Mouse (Mus musculus) embryonic facial prominence, embryonic 10.5 days (tissue): ENCODE measurements around the gene Sox11. TPM values are rescaled to one million over a fixed set of nuclear protein-coding genes. Genes with fewer than 3 reads are reported as not detected.
A peak's percentile ranks its signal among the peaks of the same experiment; 100 is the strongest.

Experiments used
- DNase-seq: peaks from one replicate; pipeline ENCODE4 v3.0.0-alpha.2; 2017; ENCODE audit warnings: low spot score
- H3K27ac ChIP-seq: fragments of 300-500 bp; sonication (generic); replicated peaks from 2 replicates; pipeline ENCODE4 v1.5.1; 2016; ENCODE audit warnings: mild to moderate bottlenecking
- H3K27me3 ChIP-seq: fragments of 300-500 bp; sonication (generic); replicated peaks from 2 replicates; pipeline ENCODE4 v1.6.1; 2016; ENCODE audit warnings: low read depth, mild to moderate bottlenecking; ENCODE audit not compliant: poor library complexity, severe bottlenecking
- H3K36me3 ChIP-seq: fragments of 300-500 bp; sonication (generic); replicated peaks from 2 replicates; pipeline ENCODE4 v1.6.1; 2016; ENCODE audit warnings: mild to moderate bottlenecking, moderate library complexity
- H3K4me1 ChIP-seq: fragments of 300-500 bp; sonication (generic); 2 replicates; pipeline ENCODE4 v1.6.1; 2016
- H3K4me3 ChIP-seq: fragments of 300-500 bp; sonication (generic); 2 replicates; pipeline ENCODE4 v1.5.1; 2016; ENCODE audit warnings: mild to moderate bottlenecking, moderate library complexity
- H3K9me3 ChIP-seq: fragments of 300-500 bp; sonication (generic); 2 replicates; pipeline ENCODE4 v1.6.1; 2016; ENCODE audit warnings: mild to moderate bottlenecking
- WGBS: fragments of 180-500 bp; shearing (Covaris S2); methylation state at CpG from one replicate; pipeline ENCODE4 v1.1.7; 2016; 5-methylcytosine and 5-hydroxymethylcytosine counted together
- polyA plus RNA-seq: library from polyadenylated mRNA; unstranded; fragments of >200 nt; fragmentation: Nextera tagmentation; extraction: Ambion mirVana; gene quantifications from 2 replicates; pipeline ENCODE4 v1.2.1, GENCODE M21; 2016

Sox11 gene
- polyA plus RNA-seq, 1 experiment from 2014 or later, result 318 TPM

GRCm38 (mm10) chr12:27342691-27343605 is 574 bp upstream of the Sox11 start:
- peak; percentile 98 for DNase-seq
- Histone ChIP-seq H3K27me3 (no peaks in the 10 kb centered on the region), H3K36me3 (peaks cover 22% of the 10 kb centered on the region), H3K27ac (peak overlapping the region; percentile 99), H3K4me1 (peaks cover 33% of the 10 kb centered on the region), H3K9me3 (no peaks in the 10 kb centered on the region), H3K4me3 (peak overlapping the region; percentile 97)
- under 1% methylated on average over 83 of the region's 83 CpGs for WGBS

DNA sequence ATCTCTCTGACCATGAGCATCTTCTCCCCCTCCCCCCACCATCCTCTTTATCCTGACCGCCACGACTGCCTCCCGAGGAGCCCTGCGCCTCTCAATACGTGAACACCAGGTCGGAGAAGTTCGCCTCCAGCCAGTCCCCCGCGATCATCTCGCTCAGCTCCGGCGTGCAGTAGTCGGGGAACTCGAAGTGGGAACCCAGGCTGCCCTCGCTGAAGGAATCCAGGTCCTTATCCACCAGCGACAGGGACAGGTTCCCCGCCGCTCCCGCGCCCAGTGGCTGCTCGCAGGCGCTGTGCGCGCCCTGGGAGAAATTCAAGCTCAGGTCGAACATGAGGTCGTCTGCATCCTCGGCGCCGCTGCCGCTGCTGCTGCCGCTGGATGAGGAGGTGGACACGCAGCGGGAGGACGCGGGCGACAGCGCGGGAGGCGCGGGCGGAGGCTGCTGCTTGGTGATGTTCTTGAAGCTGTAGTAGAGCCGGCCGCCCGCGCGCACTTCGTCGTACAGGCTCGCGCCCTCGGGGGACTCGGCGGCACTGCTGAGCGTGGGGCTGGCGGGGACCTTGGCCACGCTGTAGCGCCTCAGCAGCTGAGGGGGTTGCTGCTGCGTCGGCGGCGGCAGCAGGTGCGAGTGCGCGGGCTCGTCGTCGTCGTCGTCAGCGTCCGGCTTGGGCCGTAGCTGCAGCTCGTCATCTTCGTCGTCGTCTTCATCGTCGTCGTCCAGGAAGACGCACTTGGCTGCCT is 1.1 kb downstream of the Sox11 start:
- Histone ChIP-seq H3K27ac (peak overlapping the region; percentile 99), H3K27me3 (no peaks in the 10 kb centered on the region), H3K36me3 (peaks cover 38% of the 10 kb centered on the region), H3K4me3 (peak overlapping the region; percentile 97), H3K4me1 (peaks cover 30% of the 10 kb centered on the region), H3K9me3 (no peaks in the 10 kb centered on the region)
- peak; percentile 74 for DNase-seq
- WGBS, result under 1% methylated on average over 80 of the region's 80 CpGs

GRCm38 (mm10) chr12:27340451-27341035 is 1.8 kb downstream of the Sox11 start:
- WGBS, result under 1% methylated on average over 14 of the region's 14 CpGs
- Histone ChIP-seq H3K4me3 (peak overlapping the region; percentile 97), H3K4me1 (peaks cover 29% of the 10 kb centered on the region), H3K9me3 (no peaks in the 10 kb centered on the region), H3K27ac (peak overlapping the region; percentile 99), H3K27me3 (no peaks in the 10 kb centered on the region), H3K36me3 (peaks cover 45% of the 10 kb centered on the region)
- peak; percentile 75 for DNase-seq

DNA sequence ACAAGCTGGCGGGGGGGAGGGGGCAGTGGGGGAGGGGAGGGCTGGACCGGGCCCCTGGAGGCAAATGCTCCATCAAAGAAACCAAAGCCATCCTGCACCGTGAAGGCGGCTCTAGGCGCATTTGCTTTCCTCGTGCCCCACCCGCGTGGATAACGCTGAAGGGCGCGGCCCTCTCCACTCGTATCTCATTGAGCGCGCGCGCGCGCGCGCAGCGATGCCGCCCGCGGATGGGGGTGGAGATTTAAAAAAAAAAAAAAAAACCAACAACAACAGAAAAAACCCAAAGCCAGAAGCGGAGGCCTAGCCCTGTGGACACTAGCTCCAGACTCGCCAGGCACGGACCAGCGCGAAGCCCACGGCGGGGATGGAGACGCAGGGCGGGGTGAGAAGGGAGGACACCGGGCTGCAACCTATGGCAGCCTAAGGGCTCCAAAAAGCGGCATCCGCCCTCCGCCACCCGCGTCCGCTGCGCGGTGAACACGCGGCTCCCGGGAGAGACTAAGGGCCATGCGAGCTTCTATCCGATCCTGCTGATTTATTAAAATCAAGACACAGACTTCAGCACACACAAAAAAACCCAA is 3.1 kb downstream of the Sox11 start:
- DNase-seq, result peak; percentile 69
- H3K27me3 ChIP-seq, result no peaks in the 10 kb centered on the region
- under 1% methylated on average over 47 of the region's 47 CpGs for WGBS
- no peaks in the 10 kb centered on the region for H3K9me3 ChIP-seq
- peak overlapping the region; percentile 97 for H3K4me3 ChIP-seq
- peaks cover 58% of the 10 kb centered on the region for H3K36me3 ChIP-seq
- peaks cover 27% of the 10 kb centered on the region for H3K4me1 ChIP-seq
- H3K27ac ChIP-seq, result peak overlapping the region; percentile 99

GRCm38 (mm10) chr12:27338721-27339170 is 3.6 kb downstream of the Sox11 start:
- peak; percentile 78 for DNase-seq
- peaks cover 21% of the 10 kb centered on the region for H3K4me1 ChIP-seq
- H3K36me3 ChIP-seq, result peaks cover 63% of the 10 kb centered on the region
- no peaks in the 10 kb centered on the region for H3K9me3 ChIP-seq
- WGBS, result under 1% methylated on average over 40 of the region's 40 CpGs
- H3K4me3 ChIP-seq, result peak overlapping the region; percentile 97
- no peaks in the 10 kb centered on the region for H3K27me3 ChIP-seq
- peak overlapping the region; percentile 99 for H3K27ac ChIP-seq

DNA sequence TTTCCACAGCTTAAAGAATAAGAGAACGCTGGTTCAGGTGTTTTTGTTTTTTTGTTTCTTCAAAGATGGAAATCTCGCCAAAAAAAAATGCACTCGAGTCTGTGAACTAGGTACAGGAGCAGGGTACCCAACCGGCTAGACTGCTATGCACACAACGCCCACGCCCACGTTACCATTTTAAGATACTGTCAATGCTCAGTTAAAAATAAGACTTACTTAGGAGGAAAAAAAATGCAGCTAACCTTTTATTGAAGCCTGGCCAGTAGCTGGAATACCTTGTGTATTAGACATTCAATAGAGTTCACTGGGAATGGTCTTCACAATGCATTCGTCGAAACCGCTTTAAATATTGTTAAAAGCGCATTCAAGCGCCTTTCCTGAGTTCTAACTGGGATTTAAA is 4.3 kb downstream of the Sox11 start:
- peaks cover 69% of the 10 kb centered on the region for H3K36me3 ChIP-seq

DNA sequence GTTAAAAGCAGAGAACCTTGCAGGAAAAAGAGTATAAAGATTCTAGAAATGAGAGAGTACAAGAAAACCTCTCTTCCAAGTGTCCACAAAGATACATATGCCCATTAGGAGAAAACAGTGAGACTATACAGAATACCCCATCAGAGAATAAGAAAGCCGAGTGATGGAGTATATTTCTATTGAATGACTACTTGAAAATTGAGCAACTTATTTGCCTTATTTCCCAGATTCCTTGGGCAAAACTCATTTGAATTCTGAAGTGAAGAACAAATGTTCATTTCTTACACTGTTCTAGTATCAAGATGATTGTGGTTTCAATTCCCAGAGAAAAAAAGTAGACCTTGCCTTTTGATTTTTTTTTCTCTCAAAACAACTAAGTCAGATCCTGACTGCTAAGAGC is 4.9 kb downstream of the Sox11 start:
- Histone ChIP-seq H3K4me3 (peak overlapping the region; percentile 97), H3K27me3 (no peaks in the 10 kb centered on the region), H3K27ac (peak overlapping the region; percentile 99), H3K36me3 (peaks cover 71% of the 10 kb centered on the region), H3K4me1 (peaks cover 17% of the 10 kb centered on the region), H3K9me3 (no peaks in the 10 kb centered on the region)
- WGBS, result 37% methylated on average over 1 of the region's 1 CpGs
- DNase-seq, result no peak

More for the DNA sequence above, 4.3 kb downstream of the Sox11 start:
- H3K4me1 ChIP-seq, result peaks cover 20% of the 10 kb centered on the region
- peak; percentile 21 for DNase-seq
- no peaks in the 10 kb centered on the region for H3K9me3 ChIP-seq
- peak overlapping the region; percentile 99 for H3K27ac ChIP-seq
- no peaks in the 10 kb centered on the region for H3K27me3 ChIP-seq
- 2% methylated on average over 12 of the region's 12 CpGs for WGBS
- peak overlapping the region; percentile 97 for H3K4me3 ChIP-seq

DNA sequence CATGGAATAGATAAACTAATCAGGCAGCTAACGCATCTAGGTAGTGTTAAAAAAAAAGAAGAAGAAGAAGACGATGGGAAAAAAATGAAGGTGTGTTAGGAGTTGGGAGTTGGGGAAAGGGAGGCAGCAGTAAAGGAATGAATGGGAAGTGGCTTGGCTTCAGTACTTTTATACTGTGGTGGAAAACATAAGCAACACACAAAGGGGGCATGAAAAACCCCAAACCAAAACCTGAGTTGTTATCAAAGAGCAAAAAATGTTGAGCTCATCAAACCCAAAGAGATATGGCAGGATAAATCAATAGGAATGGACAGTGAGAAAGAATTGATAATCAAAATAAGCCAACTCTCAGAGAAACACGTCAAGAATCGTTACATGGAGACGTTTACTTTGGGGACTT is 5.6 kb downstream of the Sox11 start:
- peaks cover 71% of the 10 kb centered on the region for H3K36me3 ChIP-seq
- peaks cover 17% of the 10 kb centered on the region for H3K4me1 ChIP-seq
- H3K27ac ChIP-seq, result peak overlapping the region; percentile 99
- H3K27me3 ChIP-seq, result no peaks in the 10 kb centered on the region
- H3K9me3 ChIP-seq, result no peaks in the 10 kb centered on the region
- WGBS, result 49% methylated on average over 5 of the region's 5 CpGs
- no peak for DNase-seq
- H3K4me3 ChIP-seq, result peak overlapping the region; percentile 97

GRCm38 (mm10) chr12:27336336-27336735 is 6.0 kb downstream of the Sox11 start:
- Histone ChIP-seq H3K4me1 (peaks cover 17% of the 10 kb centered on the region), H3K27ac (peak overlapping the region; percentile 99), H3K9me3 (no peaks in the 10 kb centered on the region), H3K36me3 (peaks cover 71% of the 10 kb centered on the region), H3K27me3 (no peaks in the 10 kb centered on the region), H3K4me3 (peak overlapping the region; percentile 97)
- peak; percentile 22 for DNase-seq
- whole genome bisulfite sequencing, result 65% methylated on average over 7 of the region's 7 CpGs

DNA sequence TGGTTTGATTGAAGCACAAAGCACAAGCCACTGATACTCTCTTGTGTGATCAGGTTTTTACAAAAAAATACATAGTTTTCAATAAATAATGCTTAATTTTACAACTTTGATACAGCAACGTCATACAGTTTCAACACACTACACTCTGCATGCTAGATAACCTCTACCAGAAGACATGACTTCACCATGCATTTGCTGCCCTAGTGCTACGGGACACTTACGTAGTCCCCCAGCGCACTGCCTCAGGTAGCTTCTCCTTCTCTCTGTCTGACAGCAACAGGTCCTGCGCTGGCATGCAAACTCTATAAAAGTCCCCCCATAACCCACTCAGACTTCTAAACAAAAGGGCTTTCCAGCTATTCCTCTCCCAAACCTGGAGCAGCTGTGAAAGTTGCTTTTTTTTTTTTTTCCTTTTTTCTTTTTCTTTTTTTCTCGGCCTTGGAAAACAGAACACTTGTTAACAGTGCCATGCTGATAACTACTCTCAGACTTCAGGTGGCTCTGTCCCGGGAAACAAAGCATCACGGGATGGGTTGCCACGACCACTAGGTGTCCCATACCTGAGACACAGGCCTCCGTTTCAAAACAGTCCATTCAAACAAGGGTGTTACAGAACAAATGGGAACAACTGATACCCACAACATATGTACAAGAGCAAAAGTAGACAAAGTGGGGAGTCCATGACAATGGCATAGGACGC is 6.9 kb downstream of the Sox11 start:
- WGBS, result 67% methylated on average over 11 of the region's 11 CpGs
- peak overlapping the region; percentile 97 for H3K4me3 ChIP-seq
- no peaks in the 10 kb centered on the region for H3K9me3 ChIP-seq
- peak; percentile 31 for DNase-seq
- no peaks in the 10 kb centered on the region for H3K27me3 ChIP-seq
- peaks cover 67% of the 10 kb centered on the region for H3K36me3 ChIP-seq
- no peak overlapping the region for H3K27ac ChIP-seq
- peaks cover 17% of the 10 kb centered on the region for H3K4me1 ChIP-seq

DNA sequence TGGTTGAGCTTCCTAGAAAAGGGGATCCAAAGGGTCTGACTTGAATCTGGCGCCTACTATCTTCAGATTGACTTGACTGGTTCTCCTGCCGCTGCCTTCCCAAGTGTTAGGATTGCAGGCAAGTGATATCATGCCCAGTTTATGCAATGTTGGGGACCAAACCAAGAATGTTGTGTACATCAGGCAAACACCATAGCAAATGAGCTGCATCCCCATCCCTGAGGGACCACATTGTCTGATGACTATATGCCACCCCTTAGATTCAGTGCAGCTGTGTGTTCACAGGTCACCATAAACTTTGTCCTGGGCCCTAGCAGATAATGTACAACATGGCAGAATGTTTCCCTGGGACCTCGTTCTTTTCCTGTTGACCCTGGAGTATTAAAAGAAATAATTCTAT is 8.8 kb downstream of the Sox11 start:
- peak; percentile 23 for DNase-seq
- Histone ChIP-seq H3K27me3 (no peaks in the 10 kb centered on the region), H3K9me3 (no peaks in the 10 kb centered on the region), H3K4me1 (peaks cover 22% of the 10 kb centered on the region), H3K36me3 (peaks cover 55% of the 10 kb centered on the region), H3K27ac (no peak overlapping the region), H3K4me3 (no peak overlapping the region)
- 92% methylated on average over 3 of the region's 3 CpGs for WGBS
